Mouse (Mus musculus): Measurements from ENCODE around the gene Alyref2. TPM values are rescaled to one million over a fixed set of nuclear protein-coding genes. Genes with fewer than 3 reads are reported as not detected.
"Not testable (repeated sequence)": the region's sequence is repeated elsewhere in the genome, so short reads cannot be mapped to it uniquely, and the experiment has no call there.

Gene Alyref2
- polyA plus RNA-seq, 1 experiment from 2014 or later = 28.2 TPM

GRCm38 (mm10) chr1:171469678-171470077, 33.6 kb upstream of the Alyref2 start:
- Histone ChIP-seq H3K36me3 (ENCODE audit: control insufficient read depth, insufficient read depth, low read length) (no peaks in the 10 kb centered on the region), H3K27ac (replicated peaks; ENCODE audit: low read depth, low read length) (no peak overlapping the region), H3K9me3 (ENCODE audit: control insufficient read depth, low read length) (no peaks in the 10 kb centered on the region), H3K4me2 (ENCODE audit: low read length) (no peak overlapping the region), H3K4me1 (ENCODE audit: control insufficient read depth, insufficient read depth, low read length) (no peaks in the 10 kb centered on the region), H3K27me3 (ENCODE audit: control insufficient read depth, insufficient read depth, low read length) (no peaks in the 10 kb centered on the region), H3K9ac (replicated peaks; ENCODE audit: low read length) (no peak overlapping the region), H3K4me3 (replicated peaks; ENCODE audit: low read depth, low read length) (no peak overlapping the region)
- no peak for ATAC-seq (ENCODE audit: low FRiP score, low TSS enrichment)
- WGBS = 90% methylated on average over 3 of the region's 3 CpGs
- DNase-seq = no peak

- H3K4me1 ChIP-seq (ENCODE audit: control insufficient read depth, insufficient read depth, low read length) = no peaks in the 10 kb centered on the region
- DNase-seq (peak; percentile 82), ATAC-seq (ENCODE audit: low FRiP score, low TSS enrichment) (no peak)
- H3K27ac ChIP-seq (replicated peaks; ENCODE audit: low read depth, low read length) = no peak overlapping the region
- no peak overlapping the region for H3K4me3 ChIP-seq (replicated peaks; ENCODE audit: low read depth, low read length)
- H3K9ac ChIP-seq (replicated peaks; ENCODE audit: low read length) = no peak overlapping the region
- no peaks in the 10 kb centered on the region for H3K36me3 ChIP-seq (ENCODE audit: control insufficient read depth, insufficient read depth, low read length)
- H3K4me2 ChIP-seq (ENCODE audit: low read length) = no peak overlapping the region
- WGBS = 26% methylated on average over 7 of the region's 7 CpGs
- no peaks in the 10 kb centered on the region for H3K27me3 ChIP-seq (ENCODE audit: control insufficient read depth, insufficient read depth, low read length)
- no peaks in the 10 kb centered on the region for H3K9me3 ChIP-seq (ENCODE audit: control insufficient read depth, low read length)
These were observed 32.9 kb upstream of the Alyref2 start for GRCm38 (mm10) chr1:171470371-171470871.

- WGBS = 95% methylated on average over 5 of the region's 5 CpGs
- no peak for ATAC-seq (ENCODE audit: low FRiP score, low TSS enrichment)
- H3K9ac ChIP-seq (replicated peaks; ENCODE audit: low read length) = no peak overlapping the region
- H3K4me1 ChIP-seq (ENCODE audit: control insufficient read depth, insufficient read depth, low read length) = no peaks in the 10 kb centered on the region
- DNase-seq = no peak
- H3K4me2 ChIP-seq (ENCODE audit: low read length) = no peak overlapping the region
- no peaks in the 10 kb centered on the region for H3K9me3 ChIP-seq (ENCODE audit: control insufficient read depth, low read length)
- H3K27me3 ChIP-seq (ENCODE audit: control insufficient read depth, insufficient read depth, low read length) = no peaks in the 10 kb centered on the region
- no peak overlapping the region for H3K4me3 ChIP-seq (replicated peaks; ENCODE audit: low read depth, low read length)
- no peaks in the 10 kb centered on the region for H3K36me3 ChIP-seq (ENCODE audit: control insufficient read depth, insufficient read depth, low read length)
- H3K27ac ChIP-seq (replicated peaks; ENCODE audit: low read depth, low read length) = no peak overlapping the region
These were observed 32.4 kb upstream of the Alyref2 start for GRCm38 (mm10) chr1:171470896-171471295.

GRCm38 (mm10) chr1:171471452-171471851, 31.8 kb upstream of the Alyref2 start:
- Histone ChIP-seq H3K4me3 (replicated peaks; ENCODE audit: low read depth, low read length) (no peak overlapping the region), H3K36me3 (ENCODE audit: control insufficient read depth, insufficient read depth, low read length) (no peaks in the 10 kb centered on the region), H3K9ac (replicated peaks; ENCODE audit: low read length) (no peak overlapping the region), H3K9me3 (ENCODE audit: control insufficient read depth, low read length) (no peaks in the 10 kb centered on the region), H3K27me3 (ENCODE audit: control insufficient read depth, insufficient read depth, low read length) (no peaks in the 10 kb centered on the region), H3K27ac (replicated peaks; ENCODE audit: low read depth, low read length) (no peak overlapping the region), H3K4me2 (ENCODE audit: low read length) (no peak overlapping the region), H3K4me1 (ENCODE audit: control insufficient read depth, insufficient read depth, low read length) (no peaks in the 10 kb centered on the region)
- DNase-seq (no peak), ATAC-seq (ENCODE audit: low FRiP score, low TSS enrichment) (no peak)
- WGBS = 56% methylated on average over 1 of the region's 1 CpGs

GRCm38 (mm10) chr1:171471941-171472340, 31.3 kb upstream of the Alyref2 start:
- not testable (repeated sequence) for DNase-seq; H3K27me3 ChIP-seq (ENCODE audit: control insufficient read depth, insufficient read depth, low read length); H3K4me1 ChIP-seq (ENCODE audit: control insufficient read depth, insufficient read depth, low read length); H3K4me2 ChIP-seq (ENCODE audit: low read length); H3K9me3 ChIP-seq (ENCODE audit: control insufficient read depth, low read length); H3K4me3 ChIP-seq (replicated peaks; ENCODE audit: low read depth, low read length); ATAC-seq (ENCODE audit: low FRiP score, low TSS enrichment); H3K9ac ChIP-seq (replicated peaks; ENCODE audit: low read length); H3K36me3 ChIP-seq (ENCODE audit: control insufficient read depth, insufficient read depth, low read length); H3K27ac ChIP-seq (replicated peaks; ENCODE audit: low read depth, low read length)
- 92% methylated on average over 8 of the region's 8 CpGs for whole genome bisulfite sequencing

- Histone ChIP-seq H3K27me3 (ENCODE audit: control insufficient read depth, insufficient read depth, low read length) (no peaks in the 10 kb centered on the region), H3K9me3 (ENCODE audit: control insufficient read depth, low read length) (no peaks in the 10 kb centered on the region), H3K4me3 (replicated peaks; ENCODE audit: low read depth, low read length) (no peak overlapping the region), H3K27ac (replicated peaks; ENCODE audit: low read depth, low read length) (no peak overlapping the region), H3K4me1 (ENCODE audit: control insufficient read depth, insufficient read depth, low read length) (no peaks in the 10 kb centered on the region), H3K9ac (replicated peaks; ENCODE audit: low read length) (no peak overlapping the region), H3K4me2 (ENCODE audit: low read length) (no peak overlapping the region), H3K36me3 (ENCODE audit: control insufficient read depth, insufficient read depth, low read length) (no peaks in the 10 kb centered on the region)
- DNase-seq (no peak), ATAC-seq (ENCODE audit: low FRiP score, low TSS enrichment) (no peak)
- WGBS = 80% methylated on average over 4 of the region's 4 CpGs
These were observed 29.8 kb upstream of the Alyref2 start for GRCm38 (mm10) chr1:171473506-171473905.

GRCm38 (mm10) chr1:171473920-171474640, 29.2 kb upstream of the Alyref2 start:
- H3K9me3 ChIP-seq (ENCODE audit: control insufficient read depth, low read length) = no peaks in the 10 kb centered on the region
- H3K4me1 ChIP-seq (ENCODE audit: control insufficient read depth, insufficient read depth, low read length) = no peaks in the 10 kb centered on the region
- no peaks in the 10 kb centered on the region for H3K27me3 ChIP-seq (ENCODE audit: control insufficient read depth, insufficient read depth, low read length)
- no peak overlapping the region for H3K9ac ChIP-seq (replicated peaks; ENCODE audit: low read length)
- H3K27ac ChIP-seq (replicated peaks; ENCODE audit: low read depth, low read length) = no peak overlapping the region
- WGBS = 77% methylated on average over 9 of the region's 9 CpGs
- no peaks in the 10 kb centered on the region for H3K36me3 ChIP-seq (ENCODE audit: control insufficient read depth, insufficient read depth, low read length)
- DNase-seq (no peak), ATAC-seq (ENCODE audit: low FRiP score, low TSS enrichment) (no peak)
- no peak overlapping the region for H3K4me3 ChIP-seq (replicated peaks; ENCODE audit: low read depth, low read length)
- no peak overlapping the region for H3K4me2 ChIP-seq (ENCODE audit: low read length)

GRCm38 (mm10) chr1:171477123-171477522, 26.2 kb upstream of the Alyref2 start:
- Histone ChIP-seq H3K4me3 (replicated peaks; ENCODE audit: low read depth, low read length) (no peak overlapping the region), H3K9me3 (ENCODE audit: control insufficient read depth, low read length) (peaks cover 6% of the 10 kb centered on the region; the same call in 1 of the 2 replicates), H3K4me1 (ENCODE audit: control insufficient read depth, insufficient read depth, low read length) (no peaks in the 10 kb centered on the region), H3K4me2 (ENCODE audit: low read length) (no peak overlapping the region), H3K9ac (replicated peaks; ENCODE audit: low read length) (no peak overlapping the region), H3K27ac (replicated peaks; ENCODE audit: low read depth, low read length) (no peak overlapping the region), H3K27me3 (ENCODE audit: control insufficient read depth, insufficient read depth, low read length) (no peaks in the 10 kb centered on the region), H3K36me3 (ENCODE audit: control insufficient read depth, insufficient read depth, low read length) (no peaks in the 10 kb centered on the region)
- no peak for DNase-seq
- ATAC-seq (ENCODE audit: low FRiP score, low TSS enrichment) = no peak
- WGBS = 78% methylated on average over 8 of the region's 8 CpGs

Measured in midbrain, embryonic 14.5 days (tissue).